Mouse (Mus musculus) adrenal gland, postnatal 0 days (tissue): Measurements from ENCODE around the gene Apba1. TPM values are rescaled to one million over a fixed set of nuclear protein-coding genes. Genes with fewer than 3 reads are reported as not detected.

Experiments
- polyA plus RNA-seq: library from polyadenylated mRNA; unstranded; fragments of >200 nt; fragmentation: Nextera tagmentation; extraction: Ambion mirVana; gene quantifications from 2 replicates; pipeline ENCODE4 v1.2.1, GENCODE M21; 2015

The Apba1 gene
- 1.7 and 4.9 TPM in 2 replicates for polyA plus RNA-seq

DNA sequence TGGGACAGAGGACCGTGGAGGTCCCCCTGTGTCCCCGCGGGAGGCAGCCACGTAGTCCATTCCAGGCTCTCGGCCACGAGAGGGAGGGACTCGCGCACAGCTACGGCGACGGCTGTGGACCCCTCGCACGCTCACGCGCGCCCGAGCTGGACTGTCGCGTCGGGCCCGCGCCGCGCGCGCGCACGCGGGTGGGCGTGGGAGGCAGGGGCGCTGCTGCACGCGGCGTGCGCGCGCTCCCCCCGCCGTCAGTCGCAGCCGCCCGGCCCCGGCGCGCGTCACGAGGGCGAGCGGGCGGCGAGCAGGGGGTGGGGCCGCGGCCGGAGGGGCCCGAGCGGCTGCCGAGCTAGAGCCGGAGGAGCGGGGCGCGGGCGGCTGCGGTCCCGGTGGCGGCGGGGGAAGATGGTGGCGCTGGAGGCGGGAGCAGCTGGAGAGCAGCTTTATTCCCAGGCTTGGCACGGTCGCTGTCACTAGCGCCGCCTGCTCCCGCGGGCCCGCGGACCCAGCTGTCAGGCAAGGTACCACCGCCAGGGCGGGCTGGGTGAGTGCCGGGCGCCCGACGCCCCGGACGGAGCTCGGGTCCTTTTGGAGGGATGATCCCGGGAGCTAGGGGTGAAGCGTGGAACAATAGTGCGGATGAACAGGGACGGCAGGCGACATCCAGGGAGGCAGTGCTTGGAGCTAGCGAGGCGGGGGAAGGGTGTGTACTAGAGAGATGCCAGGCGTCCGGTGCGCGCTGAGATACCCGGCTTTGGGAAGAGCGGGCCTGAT, at the start of gene Apba1:
Gene Apba1 (plus strand): TSS at position 334 of the 768 bp plus-strand sequence.

Other genes starting within 250 kb of the Apba1 start
- 0.19 and 0.62 TPM in 2 replicates for gene 1700028P14Rik, start 106.1 kb upstream of the Apba1 start, polyA plus RNA-seq
- gene Ptar1, start 71.5 kb upstream of the Apba1 start, polyA plus RNA-seq: 1.9 and 3.8 TPM in 2 replicates